Mouse (Mus musculus): ENCODE data around the gene Cldn34b2. TPM values are rescaled to one million over a fixed set of nuclear protein-coding genes. Genes with fewer than 3 reads are reported as not detected.
"Not testable (repeated sequence)": the region's sequence is repeated elsewhere in the genome, so short reads cannot be mapped to it uniquely, and the experiment has no call there.

Gene Cldn34b2
- polyA plus RNA-seq, 1 experiment from 2014 or later, result not detected

DNA sequence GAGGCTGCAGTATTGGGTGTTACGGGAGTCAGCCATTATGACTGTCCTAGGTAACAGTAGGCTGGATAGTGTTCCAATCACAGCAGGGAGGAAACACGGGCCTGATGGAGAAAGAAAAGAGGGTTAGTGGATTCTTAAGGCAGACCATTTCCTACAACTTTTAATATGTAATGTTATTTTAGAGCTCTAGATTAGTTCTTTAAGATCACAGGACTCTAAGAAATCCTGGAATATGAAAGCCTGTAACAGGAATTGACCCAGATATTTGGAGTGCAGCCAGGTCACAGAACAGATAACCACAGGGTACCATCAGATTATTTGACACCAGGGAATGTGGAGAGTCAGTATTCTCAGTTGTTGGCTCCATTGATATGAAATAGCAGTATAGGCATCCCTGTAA, 38.5 kb downstream of the Cldn34b2 start, which contains the start of gene Magea1:
TSS of gene Magea1 (minus strand) at position 101 of the 400 bp plus-strand sequence.
- H3K4me1 ChIP-seq; H3K27me3 ChIP-seq (ENCODE audit: insufficient read depth, poor library complexity, severe bottlenecking); H3K27ac ChIP-seq; H3K9me3 ChIP-seq; DNase-seq (ENCODE audit: low spot score); H3K36me3 ChIP-seq; H3K4me3 ChIP-seq: not testable (repeated sequence)
- 83% methylated on average over 1 of the region's 2 CpGs for WGBS

Other genes with a start within 250 kb of the Cldn34b2 start
- gene Cldn34b1, start 238.1 kb downstream of the Cldn34b2 start, polyA plus RNA-seq (2016; fragmentation: Nextera tagmentation; extraction: Ambion mirVana), result not detected in 2 replicates
- not detected in 2 replicates for gene Magea6, start 192.4 kb downstream of the Cldn34b2 start, polyA plus RNA-seq (2016; fragmentation: Nextera tagmentation; extraction: Ambion mirVana)
- not detected in 2 replicates for gene Magea3, start 178.9 kb downstream of the Cldn34b2 start, polyA plus RNA-seq (2016; fragmentation: Nextera tagmentation; extraction: Ambion mirVana)
- gene Magea8, start 132.6 kb downstream of the Cldn34b2 start, polyA plus RNA-seq (2016; fragmentation: Nextera tagmentation; extraction: Ambion mirVana), result not detected in 2 replicates
- gene Magea5, start 65.3 kb downstream of the Cldn34b2 start, polyA plus RNA-seq (2016; fragmentation: Nextera tagmentation; extraction: Ambion mirVana), result not detected in 2 replicates
- gene Magea1, start 38.6 kb downstream of the Cldn34b2 start, polyA plus RNA-seq (2016; fragmentation: Nextera tagmentation; extraction: Ambion mirVana), result not detected in 2 replicates
- not detected in 2 replicates for gene Magea2, start 34.7 kb downstream of the Cldn34b2 start, polyA plus RNA-seq (2016; fragmentation: Nextera tagmentation; extraction: Ambion mirVana)
- 56.9 and 78.5 TPM in 2 replicates for gene Sat1, start 88.0 kb upstream of the Cldn34b2 start, polyA plus RNA-seq (2016; fragmentation: Nextera tagmentation; extraction: Ambion mirVana)
- 32.4 and 34.8 TPM in 2 replicates for gene Acot9, start 134.0 kb upstream of the Cldn34b2 start, polyA plus RNA-seq (2016; fragmentation: Nextera tagmentation; extraction: Ambion mirVana)
- gene Prdx4, start 212.3 kb upstream of the Cldn34b2 start, polyA plus RNA-seq (2016; fragmentation: Nextera tagmentation; extraction: Ambion mirVana), result 277 and 279 TPM in 2 replicates

All from heart, embryonic 10.5 days (tissue).